Mouse (Mus musculus): ENCODE data around the gene Nat14.

GRCm38 (mm10) chr7:4925441-4926381 lies 3.9 kb downstream of the Nat14 start, which contains the start of gene Ssc5d:
- TF ChIP-seq CTCF (IDR thresholded peaks at IDR 0.05), result no peak
- TF ChIP-seq EP300 (IDR thresholded peaks at IDR 0.05; ENCODE audit: insufficient read depth, low read depth, low read length), result no peak

Measured in heart, adult 2 months (tissue).